ENCODE assay signal across 24 mouse cellular contexts in genomic region chr13:22284578-22284977, GRCm38 (mm10). TPM values are rescaled to one million over a fixed set of nuclear protein-coding genes. Genes with fewer than 3 reads are reported as not detected.
A peak's percentile ranks its signal among the peaks of the same experiment; 100 is the strongest.
DNase-seq lines count a peak whose midpoint lies in the region; ATAC-seq and TF ChIP-seq lines count a peak whose summit lies in the region.
"Had no signal": no experiment of that assay in that cellular context is flagged by ENCODE, and none has a peak within 500 bp of the region (broad histone marks: within the 10 kb centered on the region; RNA-seq: fewer than 3 reads in every experiment).

No protein-coding gene starts in this region.

- H3K9ac ChIP-seq in hindbrain, postnatal 0 days (replicated peaks; ENCODE audit: low read length) = no peak overlapping the region
- no peak overlapping the region for H3K9ac ChIP-seq in lung, postnatal 0 days (replicated peaks; ENCODE audit: low read depth)
- H3K9ac ChIP-seq: forebrain, embryonic 13.5 days; hindbrain, embryonic 12.5 days; liver, postnatal 0 days had no signal

- no peak for TF ChIP-seq EP300 in lung, postnatal 0 days (IDR thresholded peaks at IDR 0.05)

- no peak overlapping the region for H3K27ac ChIP-seq in hindbrain, postnatal 0 days
- H3K27ac ChIP-seq in hindbrain, embryonic 10.5 days = no peak overlapping the region
- H3K27ac ChIP-seq in lung, postnatal 0 days (ENCODE audit: low read length) = no peak overlapping the region
- H3K27ac ChIP-seq: forebrain, embryonic 13.5 days; hindbrain, embryonic 12.5 days had no signal

- no peaks in the 10 kb centered on the region for H3K27me3 ChIP-seq in hindbrain, postnatal 0 days (ENCODE audit: insufficient read depth, low read length)
- no peaks in the 10 kb centered on the region for H3K27me3 ChIP-seq in hindbrain, embryonic 10.5 days (ENCODE audit: insufficient read depth, poor library complexity, severe bottlenecking)
- H3K27me3 ChIP-seq in lung, postnatal 0 days (replicated peaks; ENCODE audit: insufficient read depth, low read length) = no peaks in the 10 kb centered on the region
- H3K27me3 ChIP-seq: forebrain, embryonic 13.5 days; hindbrain, embryonic 12.5 days had no signal

- H3K9me3 ChIP-seq in hindbrain, postnatal 0 days (ENCODE audit: low read length) = no peaks in the 10 kb centered on the region
- no peaks in the 10 kb centered on the region for H3K9me3 ChIP-seq in hindbrain, embryonic 10.5 days
- no peaks in the 10 kb centered on the region for H3K9me3 ChIP-seq in lung, postnatal 0 days (ENCODE audit: low read length)
- H3K9me3 ChIP-seq: forebrain, embryonic 13.5 days; hindbrain, embryonic 12.5 days had no signal

- intact Hi-C loops in left cerebral cortex, postnatal 25 days (cut with DNase I) = no loop called here

- H3K4me2 ChIP-seq in hindbrain, postnatal 0 days (ENCODE audit: low read depth, low read length) = no peak overlapping the region
- no peak overlapping the region for H3K4me2 ChIP-seq in lung, postnatal 0 days (replicated peaks; ENCODE audit: low read depth, low read length)
- H3K4me2 ChIP-seq: forebrain, embryonic 13.5 days; hindbrain, embryonic 12.5 days had no signal

- no peaks in the 10 kb centered on the region for H3K36me3 ChIP-seq in hindbrain, postnatal 0 days (ENCODE audit: insufficient read depth, low read length)
- H3K36me3 ChIP-seq in hindbrain, embryonic 10.5 days = no peaks in the 10 kb centered on the region
- no peaks in the 10 kb centered on the region for H3K36me3 ChIP-seq in lung, postnatal 0 days (ENCODE audit: insufficient read depth, low read length)
- H3K36me3 ChIP-seq: hindbrain, embryonic 12.5 days had no signal

- WGBS in hindbrain, postnatal 0 days = 78% methylated on average over 2 of the region's 2 CpGs
- WGBS in hindbrain, embryonic 10.5 days = 74% methylated on average over 2 of the region's 2 CpGs
- WGBS in lung, postnatal 0 days = 44% methylated on average over 2 of the region's 2 CpGs

- ATAC-seq in hindbrain, postnatal 0 days = no peak
- peak; percentile 69 for ATAC-seq in lung, postnatal 0 days
- ATAC-seq: forebrain, embryonic 13.5 days; liver, postnatal 0 days had no signal

- no peak overlapping the region for H3K4me3 ChIP-seq in hindbrain, postnatal 0 days (ENCODE audit: low read length)
- no peak overlapping the region for H3K4me3 ChIP-seq in hindbrain, embryonic 10.5 days
- H3K4me3 ChIP-seq in lung, postnatal 0 days (ENCODE audit: low read depth, low read length) = no peak overlapping the region
- H3K4me3 ChIP-seq: forebrain, embryonic 13.5 days; hindbrain, embryonic 12.5 days had no signal

- TF ChIP-seq CTCF in hindbrain, postnatal 0 days (IDR thresholded peaks at IDR 0.05; ENCODE audit: low read depth) = peak; percentile 22; the same call in 1 of the 2 replicates
- TF ChIP-seq CTCF in lung, postnatal 0 days (IDR thresholded peaks at IDR 0.05) = peak; percentile 29; the same call in 1 of the 2 replicates

- DNase-seq in hindbrain, postnatal 0 days (ENCODE audit: low spot score) = no peak
- no peak for DNase-seq in hindbrain, embryonic 10.5 days (ENCODE audit: low spot score)
- peak; percentile 40 for DNase-seq in lung, postnatal 0 days (ENCODE audit: low spot score)
- no peak for DNase-seq in lung, postnatal 14 days
- DNase-seq in brain, adult 2 months (ENCODE audit: low read depth, low spot score) = peak; percentile 18
- DNase-seq in lung, postnatal 36 days = peak; percentile 21
- DNase-seq in left cerebral cortex, postnatal 25 days (ENCODE audit: low spot score in 2 of 2) = no peak
- DNase-seq: cerebellum, adult 9-11 months; kidney, postnatal 14 days; liver; liver, postnatal 0 days; thymus, adult 2 months had no signal

- H3K4me1 ChIP-seq in hindbrain, postnatal 0 days (ENCODE audit: insufficient read depth, low read length) = no peaks in the 10 kb centered on the region
- H3K4me1 ChIP-seq in hindbrain, embryonic 10.5 days (replicated peaks) = no peaks in the 10 kb centered on the region
- H3K4me1 ChIP-seq in lung, postnatal 0 days (ENCODE audit: insufficient read depth, low read depth, low read length) = no peaks in the 10 kb centered on the region
- H3K4me1 ChIP-seq: forebrain, embryonic 13.5 days; hindbrain, embryonic 12.5 days had no signal

RNA-seq across cellular contexts. Expression of gene Vmn1r196, which starts 5.1 kb away (rescaled TPM):
- not detected in 2 replicates for total RNA-seq in hindbrain, postnatal 0 days (2014; rRNA removed)
- not detected in 2 replicates for polyA plus RNA-seq in hindbrain, postnatal 0 days (2015; fragmentation: Nextera tagmentation; extraction: Ambion mirVana)
- polyA plus RNA-seq in hindbrain, embryonic 10.5 days (2016; fragmentation: Nextera tagmentation; extraction: Ambion mirVana) = not detected in 2 replicates
- not detected in 2 replicates for polyA plus RNA-seq in lung, postnatal 0 days (2015; fragmentation: Nextera tagmentation; extraction: Ambion mirVana)
- not detected for total RNA-seq in left cerebral cortex, postnatal 25 days (2021)
- total RNA-seq: adrenal gland, postnatal 4 days; gastrocnemius, adult 18-20 months; left cerebral cortex, postnatal 10 days; MEL; neutrophil, adult 5-6 weeks had no signal
- polyA plus RNA-seq: forebrain, embryonic 13.5 days; gonadal fat pad, adult 2 months; heart, embryonic 16.5 days; hindbrain, embryonic 12.5 days; intestine, embryonic 14.5 days; liver, postnatal 0 days; small intestine, adult 2 months; stomach, embryonic 14.5 days; thymus, adult 2 months had no signal

RNA-seq across cellular contexts. Expression of gene Vmn1r195, which starts 14.3 kb away (rescaled TPM):
- not detected in 2 replicates for total RNA-seq in hindbrain, postnatal 0 days (2014; rRNA removed)
- polyA plus RNA-seq in hindbrain, postnatal 0 days (2015; fragmentation: Nextera tagmentation; extraction: Ambion mirVana) = not detected in 2 replicates
- not detected in 2 replicates for polyA plus RNA-seq in hindbrain, embryonic 10.5 days (2016; fragmentation: Nextera tagmentation; extraction: Ambion mirVana)
- not detected in 2 replicates for polyA plus RNA-seq in lung, postnatal 0 days (2015; fragmentation: Nextera tagmentation; extraction: Ambion mirVana)
- total RNA-seq in left cerebral cortex, postnatal 25 days (2021) = not detected
- total RNA-seq: adrenal gland, postnatal 4 days; gastrocnemius, adult 18-20 months; left cerebral cortex, postnatal 10 days; MEL; neutrophil, adult 5-6 weeks had no signal
- polyA plus RNA-seq: forebrain, embryonic 13.5 days; gonadal fat pad, adult 2 months; heart, embryonic 16.5 days; hindbrain, embryonic 12.5 days; intestine, embryonic 14.5 days; liver, postnatal 0 days; small intestine, adult 2 months; stomach, embryonic 14.5 days; thymus, adult 2 months had no signal

RNA-seq across cellular contexts. Expression of gene Vmn1r197, which starts 39.8 kb away (rescaled TPM):
- total RNA-seq in hindbrain, postnatal 0 days (2014; rRNA removed) = not detected in 2 replicates
- polyA plus RNA-seq in hindbrain, postnatal 0 days (2015; fragmentation: Nextera tagmentation; extraction: Ambion mirVana) = not detected in 2 replicates
- not detected in 2 replicates for polyA plus RNA-seq in hindbrain, embryonic 10.5 days (2016; fragmentation: Nextera tagmentation; extraction: Ambion mirVana)
- not detected in 2 replicates for polyA plus RNA-seq in lung, postnatal 0 days (2015; fragmentation: Nextera tagmentation; extraction: Ambion mirVana)
- not detected for total RNA-seq in left cerebral cortex, postnatal 25 days (2021)
- total RNA-seq: adrenal gland, postnatal 4 days; gastrocnemius, adult 18-20 months; left cerebral cortex, postnatal 10 days; MEL; neutrophil, adult 5-6 weeks had no signal
- polyA plus RNA-seq: forebrain, embryonic 13.5 days; gonadal fat pad, adult 2 months; heart, embryonic 16.5 days; hindbrain, embryonic 12.5 days; intestine, embryonic 14.5 days; liver, postnatal 0 days; small intestine, adult 2 months; stomach, embryonic 14.5 days; thymus, adult 2 months had no signal

RNA-seq across cellular contexts. Expression of gene Vmn1r194, which starts 40.6 kb away (rescaled TPM):
- not detected in 2 replicates for total RNA-seq in hindbrain, postnatal 0 days (2014; rRNA removed)
- polyA plus RNA-seq in hindbrain, postnatal 0 days (2015; fragmentation: Nextera tagmentation; extraction: Ambion mirVana) = not detected in 2 replicates
- polyA plus RNA-seq in hindbrain, embryonic 10.5 days (2016; fragmentation: Nextera tagmentation; extraction: Ambion mirVana) = not detected in 2 replicates
- polyA plus RNA-seq in lung, postnatal 0 days (2015; fragmentation: Nextera tagmentation; extraction: Ambion mirVana) = not detected in 2 replicates
- not detected for total RNA-seq in left cerebral cortex, postnatal 25 days (2021)
- total RNA-seq: adrenal gland, postnatal 4 days; gastrocnemius, adult 18-20 months; left cerebral cortex, postnatal 10 days; MEL had no signal
- polyA plus RNA-seq: forebrain, embryonic 13.5 days; gonadal fat pad, adult 2 months; heart, embryonic 16.5 days; hindbrain, embryonic 12.5 days; intestine, embryonic 14.5 days; liver, postnatal 0 days; small intestine, adult 2 months; stomach, embryonic 14.5 days; thymus, adult 2 months had no signal

Comparison
In these comparisons a context has a peak if more than half of its experiments do, and no peak if none do; other contexts are left out.
1. DNase-seq: peak in lung, postnatal 0 days (single experiment), brain, adult 2 months (single experiment) and lung, postnatal 36 days (single experiment); none in hindbrain, postnatal 0 days (single experiment), hindbrain, embryonic 10.5 days (single experiment), lung, postnatal 14 days (single experiment) and left cerebral cortex, postnatal 25 days (0 of 2).